Mouse (Mus musculus) heart, postnatal 14 days (tissue): ENCODE data around the gene Elp1. TPM values are rescaled to one million over a fixed set of nuclear protein-coding genes. Genes with fewer than 3 reads are reported as not detected.

Experiments used
- DNase-seq, 2 experiments: peaks; one replicate each; pipeline ENCODE4 v3.0.0; 2021 to 2022
- intact Hi-C: fragments of 180-260 bp; cut with DNase I; formaldehyde crosslinking; loops from one replicate; pipeline ENCODE4 v1.15.1; 2025
- total RNA-seq, 2 experiments: library from RNA; stranded (reverse); gene quantifications; 2 replicates each; pipeline ENCODE4 v1.2.3; 2021

Gene Elp1
- total RNA-seq, 2 experiments from 2014 or later = 20.3 to 22.3 TPM

GRCm38 (mm10) chr4:56802669-56803150 lies 579 bp upstream of the Elp1 start:
- intact Hi-C loops = no loop called here
- no peak for DNase-seq

GRCm38 (mm10) chr4:56791373-56791772 lies 10.8 kb downstream of the Elp1 start:
- intact Hi-C loops = no loop called here
- no peak for DNase-seq

- DNase-seq = no peak
- intact Hi-C loops = no loop called here
These were observed 31.1 kb downstream of the Elp1 start for GRCm38 (mm10) chr4:56771065-56771464.

GRCm38 (mm10) chr4:56768913-56769312 lies 33.2 kb downstream of the Elp1 start:
- DNase-seq = peak; percentile 52 to 74
- intact Hi-C loops = no loop called here

GRCm38 (mm10) chr4:56767861-56768284 lies 34.3 kb downstream of the Elp1 start:
- DNase-seq = peak; percentile 23 to 54
- intact Hi-C loops = no loop called here

- no peak for DNase-seq
- intact Hi-C loops = no loop called here
These were observed 44.4 kb downstream of the Elp1 start for GRCm38 (mm10) chr4:56757693-56758092.

GRCm38 (mm10) chr4:56756966-56757600 lies 45.0 kb downstream of the Elp1 start:
- DNase-seq = no peak
- intact Hi-C loops = no loop called here

- intact Hi-C loops = no loop called here
- no peak for DNase-seq
These were observed 46.1 kb downstream of the Elp1 start for GRCm38 (mm10) chr4:56756021-56756420.

- intact Hi-C loops = no loop called here
- no peak for DNase-seq
These were observed 54.7 kb downstream of the Elp1 start for GRCm38 (mm10) chr4:56747456-56747855.

- DNase-seq = no peak
- intact Hi-C loops = no loop called here
These were observed 55.8 kb downstream of the Elp1 start for GRCm38 (mm10) chr4:56746345-56746744.

GRCm38 (mm10) chr4:56743363-56744195 lies 58.6 kb downstream of the Elp1 start, which contains the start of gene Actl7a:
TSS of gene Actl7a (plus strand) at chr4:56743413.
- DNase-seq = no peak
- intact Hi-C loops = no loop called here

- intact Hi-C loops = no loop called here
- DNase-seq = no peak
These were observed 59.4 kb downstream of the Elp1 start for GRCm38 (mm10) chr4:56742698-56743097.

- intact Hi-C loops = no loop called here
- no peak for DNase-seq
These were observed 61.1 kb downstream of the Elp1 start, which contains the start of gene Actl7b for GRCm38 (mm10) chr4:56741041-56741493. TSS of gene Actl7b (minus strand) at chr4:56741443.

GRCm38 (mm10) chr4:56740611-56741010 lies 61.5 kb downstream of the Elp1 start:
- DNase-seq = no peak
- intact Hi-C loops = no loop called here

GRCm38 (mm10) chr4:56740020-56740485 lies 62.1 kb downstream of the Elp1 start, which contains the start of gene Gm26657:
TSS of gene Gm26657 (plus strand) at chr4:56740070.
- no peak for DNase-seq
- intact Hi-C loops = no loop called here

GRCm38 (mm10) chr4:56725839-56726238 lies 76.3 kb downstream of the Elp1 start:
- DNase-seq = peak in 1 of 2 experiments; percentile 36
- intact Hi-C loops = no loop called here

- intact Hi-C loops = no loop called here
These were observed 78.9 kb downstream of the Elp1 start for GRCm38 (mm10) chr4:56723237-56723636.

GRCm38 (mm10) chr4:56722346-56722745 lies 79.8 kb downstream of the Elp1 start:
- intact Hi-C loops = no loop called here
- DNase-seq = no peak

More at GRCm38 (mm10) chr4:56723237-56723636, 78.9 kb downstream of the Elp1 start:
- DNase-seq = no peak

GRCm38 (mm10) chr4:56721469-56721868 lies 80.7 kb downstream of the Elp1 start:
- peak in 1 of 2 experiments; percentile 40 for DNase-seq
- intact Hi-C loops = no loop called here

GRCm38 (mm10) chr4:56720403-56720802 lies 81.7 kb downstream of the Elp1 start:
- no peak for DNase-seq
- intact Hi-C loops = no loop called here

GRCm38 (mm10) chr4:56719456-56719855 lies 82.7 kb downstream of the Elp1 start:
- DNase-seq = peak in 1 of 2 experiments; percentile 12
- intact Hi-C loops = no loop called here
